Mouse (Mus musculus) cerebellum, adult (tissue): ENCODE data around the gene Clec1a.
A peak's percentile ranks its signal among the peaks of the same experiment; 100 is the strongest.
"Not testable (repeated sequence)": the region's sequence is repeated elsewhere in the genome, so short reads cannot be mapped to it uniquely, and the experiment has no call there.

ENCODE experiments used
- ATAC-seq: cut with Nextera tagmentation; 2 replicates; pipeline ENCODE4 v1.9.2; 2017; ENCODE audit warnings: mild to moderate bottlenecking, moderate library complexity, mixed read lengths; ENCODE audit not compliant: insufficient number of reproducible peaks, low FRiP score, low TSS enrichment

Clec1a gene

GRCm38 (mm10) chr6:129451411-129452039 is at the start of gene Clec1a:
TSS of gene Clec1a (minus strand) at chr6:129452000.
- ATAC-seq, result peak; percentile 70; the same call in 1 of the 2 replicates

DNA sequence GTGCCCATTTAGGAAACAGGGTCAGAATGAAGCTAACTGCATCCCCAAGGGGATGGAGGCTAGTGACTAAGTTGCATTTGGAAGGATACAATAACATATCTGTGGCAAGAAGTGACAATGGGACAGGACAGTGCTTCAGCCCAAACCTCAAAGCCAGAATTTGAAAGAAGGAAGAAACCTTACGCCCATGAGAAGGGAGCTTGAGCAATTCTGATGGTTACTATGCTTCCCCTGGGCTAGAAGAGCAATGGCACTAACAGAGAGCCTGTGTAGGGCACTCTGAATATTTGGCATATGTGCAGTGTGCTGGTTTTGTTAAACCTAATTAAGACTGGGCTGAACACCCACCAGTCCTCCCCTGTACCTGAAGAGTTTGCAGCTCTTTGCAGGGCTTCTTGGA is 47.7 kb upstream of the Clec1a start:
- ATAC-seq, result not testable (repeated sequence)

DNA sequence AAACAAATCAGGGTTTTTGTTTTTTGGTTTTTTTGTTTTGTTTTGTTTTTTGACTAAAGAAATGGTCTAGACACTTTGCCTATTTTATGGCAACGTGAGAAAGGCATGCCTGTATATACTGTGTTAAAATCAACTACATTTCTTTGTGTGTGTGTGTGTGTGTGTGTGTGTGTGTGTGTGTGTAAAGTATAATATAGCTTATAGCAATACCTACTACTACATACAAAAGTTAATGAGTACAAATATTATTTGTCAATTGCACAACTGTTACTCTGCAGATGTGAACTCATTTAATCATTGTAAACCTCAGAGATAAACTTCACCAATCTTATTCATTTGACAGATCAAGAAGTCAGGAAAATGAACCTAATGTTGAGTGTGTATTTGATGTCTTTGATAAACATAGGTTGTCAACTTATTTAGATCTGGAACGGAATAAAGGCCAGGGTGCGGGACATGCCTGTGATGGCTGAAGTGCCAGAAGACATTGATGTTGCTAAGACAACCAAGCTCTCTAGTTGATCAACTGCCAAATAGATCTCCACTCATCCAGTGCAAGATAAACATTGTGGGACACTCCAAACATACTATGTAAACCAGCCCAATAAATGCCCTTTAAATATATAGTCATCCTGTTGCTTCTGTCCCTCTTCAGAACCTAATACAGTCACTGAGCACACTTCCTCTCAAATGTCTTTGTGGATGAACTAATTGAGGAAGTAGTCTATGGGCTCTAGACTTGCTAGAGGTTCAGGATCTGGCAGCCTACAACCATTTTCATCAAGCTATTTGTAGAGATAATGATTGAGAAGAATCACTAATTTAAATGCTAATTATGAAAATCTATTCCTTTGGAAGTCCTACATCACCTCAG is 45.8 kb upstream of the Clec1a start:
- ATAC-seq, result no peak

DNA sequence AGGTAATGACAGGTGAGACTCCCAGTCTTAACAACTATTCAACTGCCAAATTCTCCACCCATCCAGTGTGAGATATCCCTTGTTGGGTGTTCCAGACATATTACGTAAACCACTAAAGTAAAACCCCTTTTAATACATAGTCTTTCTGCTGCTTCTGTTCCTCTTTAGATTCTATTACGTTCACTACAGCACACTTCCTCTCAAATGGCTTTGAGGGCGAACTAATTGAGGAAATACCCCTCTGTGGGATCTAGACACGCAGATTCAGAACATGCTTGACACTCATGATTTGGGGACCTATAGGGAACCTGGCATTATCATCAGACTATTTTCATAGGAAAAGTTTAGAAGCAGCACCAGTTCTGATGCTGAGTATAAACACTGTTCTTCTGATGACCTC is 43.1 kb upstream of the Clec1a start:
- ATAC-seq, result no peak

DNA sequence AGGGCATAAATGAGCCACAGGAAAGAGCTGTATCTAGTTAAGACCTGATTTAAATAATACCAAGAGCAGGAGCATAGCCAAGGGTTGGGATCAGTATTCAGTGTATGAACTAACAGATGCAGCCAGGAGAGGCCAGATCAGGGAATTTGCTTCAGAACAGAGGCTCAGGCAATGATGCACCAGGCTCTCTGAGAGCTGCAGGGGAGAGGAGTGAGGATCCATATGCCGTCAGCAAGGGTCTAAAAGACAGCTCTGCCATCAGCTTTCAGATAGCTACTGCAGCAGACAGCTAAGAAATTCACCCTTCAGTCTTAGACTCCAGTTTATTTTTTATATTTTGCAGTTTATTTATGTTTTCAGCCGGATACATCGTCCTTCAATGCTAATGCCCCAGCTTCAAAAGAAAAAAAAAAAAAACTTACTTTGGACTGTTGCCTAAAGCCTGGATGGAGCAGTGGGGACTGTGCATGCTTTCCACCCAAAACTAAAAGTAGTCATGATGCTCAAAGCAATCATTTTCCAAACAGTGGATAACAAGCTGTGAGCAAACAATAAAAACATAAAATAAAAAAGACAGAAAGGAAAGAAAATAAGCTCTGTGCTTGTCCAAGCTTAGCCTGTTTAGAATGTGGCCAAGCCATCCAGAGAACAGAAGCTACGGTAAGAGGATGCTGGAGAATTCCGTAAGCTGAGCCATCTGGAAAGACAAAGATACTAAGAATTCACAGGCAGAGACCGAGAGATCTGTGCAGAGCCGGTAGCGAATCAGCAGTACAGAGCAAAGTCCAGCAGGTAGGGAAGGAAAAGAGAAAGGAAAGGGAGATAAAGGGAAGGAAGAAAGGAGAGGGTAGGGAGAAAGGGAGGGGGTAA is 28.5 kb upstream of the Clec1a start:
- peak; percentile 36; the same call in 1 of the 2 replicates for ATAC-seq

DNA sequence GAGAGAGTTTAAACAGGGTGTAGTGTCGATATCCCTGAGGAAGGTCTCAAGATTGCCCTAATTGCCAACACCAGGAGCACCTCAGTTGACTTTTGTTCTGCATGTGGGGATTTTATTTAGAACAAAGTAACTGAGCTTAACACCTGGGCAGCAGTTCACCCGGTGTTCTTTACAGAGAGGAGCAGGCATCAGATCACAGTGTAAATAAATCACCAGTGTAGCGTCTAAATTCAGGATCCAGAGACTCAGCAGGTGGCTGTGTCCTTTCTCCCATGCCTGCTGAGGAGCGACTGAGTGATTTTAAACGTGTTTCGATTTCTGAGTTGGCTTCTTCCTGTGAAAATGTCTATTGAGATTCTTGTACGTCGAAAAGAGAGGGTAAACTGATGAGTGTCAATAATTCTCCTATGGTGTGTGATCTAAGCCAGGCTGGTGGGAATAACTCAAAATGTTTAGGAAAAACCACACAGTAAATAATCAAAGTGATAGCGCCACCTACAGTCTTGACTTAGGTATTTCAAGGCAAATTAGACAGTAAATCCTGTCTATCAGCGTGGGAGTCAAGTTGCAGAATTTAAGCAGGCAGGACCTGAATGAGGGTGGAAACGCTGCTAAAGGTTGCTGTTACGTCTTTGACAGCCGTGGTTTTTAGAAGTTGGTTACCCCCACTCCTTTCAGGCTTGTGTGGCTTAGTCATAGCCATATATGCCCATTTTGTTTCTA is 24.8 kb upstream of the Clec1a start:
- peak; percentile 51; the same call in 1 of the 2 replicates for ATAC-seq

DNA sequence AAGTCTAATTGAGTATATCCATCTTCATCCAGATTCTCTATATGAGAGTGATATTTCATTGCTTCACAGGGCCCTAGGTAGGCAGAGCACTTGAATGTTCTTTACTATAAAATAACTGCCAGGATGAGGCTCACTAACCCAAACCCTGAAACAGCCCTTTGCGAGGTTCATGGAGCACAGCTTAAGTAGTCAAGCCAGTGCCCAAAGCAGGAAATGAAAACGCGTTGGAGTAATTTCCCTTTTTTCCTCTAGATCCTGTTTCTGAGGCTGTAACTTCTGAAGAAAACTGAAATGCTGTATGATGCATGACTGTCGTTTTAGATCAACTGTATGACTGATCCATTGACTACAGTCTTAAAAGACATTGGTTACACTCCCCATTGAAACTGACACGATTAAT is 20.8 kb upstream of the Clec1a start:
- ATAC-seq, result no peak

- ATAC-seq, result no peak
Measured at GRCm38 (mm10) chr6:129471386-129471785, 19.6 kb upstream of the Clec1a start.

DNA sequence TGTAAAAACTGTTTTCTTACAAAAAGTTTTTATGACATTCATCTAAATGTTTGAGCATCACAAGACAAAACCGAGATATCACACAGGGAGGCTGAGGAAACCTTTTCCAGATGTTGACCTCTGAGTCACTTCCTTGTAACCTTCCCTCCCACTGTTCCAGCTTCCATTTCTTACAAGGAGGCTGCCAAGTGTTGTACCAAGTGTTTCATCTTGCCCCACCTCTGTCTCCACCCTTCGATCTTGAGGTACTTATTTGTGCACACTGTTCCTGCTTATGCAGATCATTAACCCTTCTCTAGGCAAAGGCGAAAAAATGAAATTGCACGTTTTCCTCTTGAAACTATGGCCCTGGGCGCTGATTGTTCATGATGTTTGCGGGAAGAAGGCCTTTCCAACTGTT is 2.1 kb downstream of the Clec1a start:
- no peak for ATAC-seq

GRCm38 (mm10) chr6:129438033-129438432 is 13.8 kb downstream of the Clec1a start:
- no peak for ATAC-seq

DNA sequence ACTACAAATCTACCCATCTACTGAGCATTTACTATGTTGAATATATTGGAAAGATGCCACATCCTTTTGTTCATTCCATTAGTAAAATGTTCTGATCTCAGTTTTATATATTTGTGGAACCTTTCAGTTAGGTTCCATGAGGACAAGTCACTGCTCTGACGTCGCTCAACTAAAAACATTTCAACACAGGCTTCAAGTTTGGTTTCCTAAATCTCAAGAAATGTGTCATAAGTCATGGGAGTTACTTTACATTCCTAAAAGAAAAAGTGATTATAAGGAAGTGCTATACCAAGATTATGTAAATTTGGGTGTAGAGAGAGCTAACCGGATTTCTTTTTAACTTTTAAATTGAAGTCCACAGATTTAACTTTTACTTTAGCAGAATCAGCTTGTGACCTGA is 15.8 kb downstream of the Clec1a start:
- ATAC-seq, result no peak

GRCm38 (mm10) chr6:129434239-129434638 is 17.6 kb downstream of the Clec1a start:
- ATAC-seq, result no peak

DNA sequence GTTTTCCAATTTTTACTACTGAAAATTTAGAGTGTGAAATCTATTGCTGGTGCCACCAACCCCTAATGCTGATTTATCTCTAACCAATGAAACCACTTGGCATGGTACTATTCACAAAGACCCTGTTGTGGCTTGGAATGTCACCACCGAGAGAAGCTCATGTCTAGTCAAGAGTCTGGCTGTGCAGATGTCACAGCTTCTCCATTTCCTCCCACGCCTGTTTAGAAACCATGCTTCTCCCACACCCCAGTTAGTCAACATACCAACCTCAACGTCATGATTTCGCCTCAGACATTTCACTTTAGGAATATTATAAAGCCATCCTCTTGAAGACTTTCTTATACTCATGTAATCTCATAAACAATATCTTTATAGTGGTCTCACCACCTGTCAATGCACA is 24.5 kb downstream of the Clec1a start:
- ATAC-seq, result no peak

DNA sequence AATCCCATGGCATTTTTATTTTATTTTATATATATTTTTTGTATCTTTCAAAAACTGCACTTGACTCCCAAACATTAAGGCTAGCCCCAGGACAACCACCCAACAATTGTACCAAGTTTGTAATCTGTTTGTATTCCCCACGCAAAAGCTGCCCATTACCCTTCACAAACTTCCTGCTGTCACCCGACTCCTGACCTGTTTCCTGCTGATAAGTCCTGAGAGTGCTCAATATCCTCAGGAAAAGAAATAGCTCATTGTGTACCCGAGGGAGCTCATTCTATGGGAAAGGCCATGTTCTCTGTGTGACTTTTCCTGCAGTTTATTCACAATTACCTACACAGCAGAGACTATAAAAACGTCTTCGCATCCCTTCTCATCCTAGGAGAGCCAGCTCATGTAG is 26.0 kb downstream of the Clec1a start:
- no peak for ATAC-seq

GRCm38 (mm10) chr6:129425217-129425616 is 26.6 kb downstream of the Clec1a start:
- no peak for ATAC-seq

DNA sequence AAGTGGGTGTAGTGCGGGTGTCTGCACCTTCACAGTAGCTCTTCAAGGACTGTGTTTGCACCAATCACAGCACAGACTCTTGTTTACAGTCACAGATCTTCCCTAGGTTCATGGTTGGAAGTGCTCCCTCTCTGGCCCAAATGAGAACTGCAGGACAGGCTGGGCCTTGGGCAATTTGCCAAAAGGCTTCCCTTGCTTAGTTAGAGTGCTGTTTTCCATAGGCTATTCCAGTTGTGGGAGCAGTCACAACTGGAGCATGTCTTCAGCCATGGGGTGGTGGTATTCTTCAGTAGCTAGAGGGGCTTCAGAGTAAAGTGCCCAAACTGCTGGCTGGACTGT is 28.1 kb downstream of the Clec1a start:
- peak; percentile 73 for ATAC-seq

- 0 out of 2 replicates have a peak, but pooled peaks have one; percentile 20 for ATAC-seq
Measured at GRCm38 (mm10) chr6:129423040-129423733, 28.6 kb downstream of the Clec1a start.

GRCm38 (mm10) chr6:129422311-129422710 is 29.5 kb downstream of the Clec1a start:
- no peak for ATAC-seq

- ATAC-seq, result no peak
Measured at GRCm38 (mm10) chr6:129414177-129414576, 37.6 kb downstream of the Clec1a start.

GRCm38 (mm10) chr6:129408562-129408961 is 43.2 kb downstream of the Clec1a start, which contains the start of gene Clec9a:
TSS of gene Clec9a (plus strand) at chr6:129408862.
- ATAC-seq, result no peak
